Mouse (Mus musculus): Measurements from ENCODE around the gene Stk24. TPM values are rescaled to one million over a fixed set of nuclear protein-coding genes. Genes with fewer than 3 reads are reported as not detected.

Stk24 gene
- polyA plus RNA-seq, 1 experiment from 2014 or later = 38.6 TPM

DNA sequence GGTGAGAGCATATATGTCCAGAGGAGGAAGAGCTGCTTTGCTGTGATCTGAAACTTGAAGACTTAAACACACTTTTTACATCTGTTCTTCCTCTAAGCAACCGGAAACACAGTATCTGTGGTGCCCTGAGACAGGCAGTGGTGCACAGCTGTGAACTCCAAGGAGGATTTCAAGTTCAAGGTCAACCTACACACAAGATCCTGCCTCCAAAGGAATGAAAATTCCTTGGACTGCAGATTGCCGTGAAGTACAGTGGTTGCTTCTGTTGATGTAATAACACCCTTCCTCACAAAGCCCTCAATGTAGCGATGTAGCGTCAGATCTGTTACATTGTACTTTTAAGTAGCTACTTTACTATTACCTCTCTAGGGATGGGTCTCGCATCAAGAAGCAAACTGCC is 30.5 kb downstream of the Stk24 start:
- Histone ChIP-seq H3K27me3 (ENCODE audit: control insufficient read depth, insufficient read depth, low read length) (no peaks in the 10 kb centered on the region), H3K9ac (ENCODE audit: low read length) (no peak overlapping the region), H3K9me3 (replicated peaks; ENCODE audit: control insufficient read depth, low read length) (no peaks in the 10 kb centered on the region), H3K4me2 (ENCODE audit: low read depth, low read length) (no peak overlapping the region), H3K4me1 (ENCODE audit: control insufficient read depth, insufficient read depth, low read length) (peaks cover 87% of the 10 kb centered on the region), H3K27ac (ENCODE audit: low read length) (peak overlapping the region; percentile 72), H3K4me3 (ENCODE audit: low read length) (no peak overlapping the region), H3K36me3 (ENCODE audit: control insufficient read depth, insufficient read depth) (no peaks in the 10 kb centered on the region)
- WGBS = 70% methylated on average over 5 of the region's 5 CpGs
- no peak for ATAC-seq (replicated peaks; ENCODE audit: extremely low read depth, insufficient read depth, low FRiP score)

DNA sequence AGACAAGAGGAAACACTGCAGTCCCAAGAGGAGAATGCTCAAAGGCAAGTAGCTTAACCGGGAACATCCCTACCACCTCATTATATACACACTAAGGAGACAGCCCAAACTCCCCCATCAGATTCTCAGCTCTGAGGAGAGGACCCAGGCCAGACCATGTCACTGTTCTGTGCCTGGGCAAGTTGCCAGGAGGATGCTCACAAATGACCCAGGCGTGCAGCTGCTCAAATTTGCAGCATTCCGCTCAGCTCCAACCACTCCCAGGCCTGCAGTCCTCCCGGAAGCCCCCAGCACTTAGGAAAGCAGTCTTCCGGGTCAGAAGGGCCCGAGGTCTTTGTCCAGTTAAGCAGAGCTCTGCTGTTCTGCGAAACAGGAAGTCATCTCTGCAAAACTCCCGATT is 31.6 kb downstream of the Stk24 start:
- Histone ChIP-seq H3K27me3 (ENCODE audit: control insufficient read depth, insufficient read depth, low read length) (no peaks in the 10 kb centered on the region), H3K4me3 (ENCODE audit: low read length) (no peak overlapping the region), H3K36me3 (ENCODE audit: control insufficient read depth, insufficient read depth) (no peaks in the 10 kb centered on the region), H3K9ac (ENCODE audit: low read length) (no peak overlapping the region), H3K4me1 (ENCODE audit: control insufficient read depth, insufficient read depth, low read length) (peaks cover 88% of the 10 kb centered on the region), H3K4me2 (ENCODE audit: low read depth, low read length) (no peak overlapping the region), H3K27ac (ENCODE audit: low read length) (peak overlapping the region; percentile 38; the same call in 1 of the 2 replicates), H3K9me3 (replicated peaks; ENCODE audit: control insufficient read depth, low read length) (no peaks in the 10 kb centered on the region)
- WGBS = 27% methylated on average over 8 of the region's 8 CpGs
- no peak for ATAC-seq (replicated peaks; ENCODE audit: extremely low read depth, insufficient read depth, low FRiP score)

DNA sequence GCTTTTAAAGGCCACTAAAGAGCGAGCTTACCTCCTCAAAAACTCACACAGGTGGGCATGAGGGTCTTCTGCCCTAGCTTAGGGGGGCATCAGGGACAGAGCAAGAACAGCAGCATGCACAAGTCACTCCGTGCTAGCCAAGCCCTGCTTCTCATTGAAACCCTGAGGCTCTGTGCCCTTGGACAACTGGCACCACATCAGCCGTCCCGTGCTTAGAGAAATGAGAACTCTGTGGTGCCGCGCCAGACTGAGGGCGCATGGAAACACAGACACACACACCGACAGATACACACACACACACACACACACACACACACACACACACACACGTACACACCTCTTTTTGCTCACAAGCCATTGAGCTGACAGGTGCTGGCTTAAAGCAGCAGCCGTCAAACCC is 32.7 kb downstream of the Stk24 start:
- Histone ChIP-seq H3K9me3 (replicated peaks; ENCODE audit: control insufficient read depth, low read length) (no peaks in the 10 kb centered on the region), H3K4me2 (ENCODE audit: low read depth, low read length) (no peak overlapping the region), H3K36me3 (ENCODE audit: control insufficient read depth, insufficient read depth) (no peaks in the 10 kb centered on the region), H3K4me1 (ENCODE audit: control insufficient read depth, insufficient read depth, low read length) (peaks cover 87% of the 10 kb centered on the region), H3K9ac (ENCODE audit: low read length) (no peak overlapping the region), H3K27ac (ENCODE audit: low read length) (no peak overlapping the region), H3K27me3 (ENCODE audit: control insufficient read depth, insufficient read depth, low read length) (no peaks in the 10 kb centered on the region), H3K4me3 (ENCODE audit: low read length) (no peak overlapping the region)
- ATAC-seq (replicated peaks; ENCODE audit: extremely low read depth, insufficient read depth, low FRiP score) = no peak
- 78% methylated on average over 10 of the region's 10 CpGs for WGBS

DNA sequence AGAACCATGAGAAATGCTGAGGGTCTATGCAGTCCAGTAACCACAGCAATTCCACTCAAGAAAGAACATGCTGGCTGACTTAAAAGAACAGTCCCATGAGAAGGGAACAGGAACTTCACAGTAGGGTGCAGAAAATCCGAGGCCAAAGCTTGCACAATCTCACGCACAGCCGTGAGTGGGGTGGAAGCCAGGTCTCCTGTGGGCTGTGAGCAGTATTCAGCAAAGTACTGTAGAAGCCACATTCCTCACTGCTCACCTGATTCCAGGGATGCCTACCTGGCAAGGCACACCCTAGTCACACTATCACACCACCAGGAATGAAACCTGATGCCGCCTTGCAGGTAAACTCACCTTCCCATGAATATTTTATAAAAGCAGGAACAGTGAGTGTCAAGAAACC is 33.2 kb downstream of the Stk24 start:
- Histone ChIP-seq H3K4me2 (ENCODE audit: low read depth, low read length) (no peak overlapping the region), H3K4me1 (ENCODE audit: control insufficient read depth, insufficient read depth, low read length) (peaks cover 86% of the 10 kb centered on the region)

DNA sequence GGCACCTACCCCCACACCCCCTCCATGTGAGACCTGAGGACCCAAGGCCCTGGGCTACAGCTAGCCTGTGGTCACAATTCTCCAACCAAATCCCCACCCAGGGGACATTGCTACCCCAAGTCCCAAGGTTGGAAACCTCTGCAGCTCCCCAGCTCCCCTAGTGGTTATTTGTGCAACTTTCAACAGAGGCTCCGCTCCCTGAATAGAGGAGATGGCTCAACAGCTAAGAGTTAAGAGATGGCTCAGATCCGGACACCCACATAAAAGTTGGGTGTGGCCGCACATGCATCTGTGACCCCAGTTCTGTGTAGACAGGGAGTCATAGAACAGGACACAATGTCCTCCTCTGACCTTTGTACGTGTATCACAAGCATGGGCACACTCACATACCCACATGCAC is 33.8 kb downstream of the Stk24 start:
- Histone ChIP-seq H3K4me1 (ENCODE audit: control insufficient read depth, insufficient read depth, low read length) (peaks cover 85% of the 10 kb centered on the region), H3K4me2 (ENCODE audit: low read depth, low read length) (no peak overlapping the region), H3K9me3 (replicated peaks; ENCODE audit: control insufficient read depth, low read length) (no peaks in the 10 kb centered on the region), H3K36me3 (ENCODE audit: control insufficient read depth, insufficient read depth) (no peaks in the 10 kb centered on the region), H3K9ac (ENCODE audit: low read length) (no peak overlapping the region), H3K4me3 (ENCODE audit: low read length) (no peak overlapping the region), H3K27me3 (ENCODE audit: control insufficient read depth, insufficient read depth, low read length) (no peaks in the 10 kb centered on the region), H3K27ac (ENCODE audit: low read length) (no peak overlapping the region)
- 0 out of 2 replicates have a peak, but pooled peaks have one; percentile 4 for ATAC-seq (replicated peaks; ENCODE audit: extremely low read depth, insufficient read depth, low FRiP score)
- 83% methylated on average over 4 of the region's 4 CpGs for WGBS

More for the DNA sequence above, 33.2 kb downstream of the Stk24 start:
- Histone ChIP-seq H3K9ac (ENCODE audit: low read length) (no peak overlapping the region), H3K36me3 (ENCODE audit: control insufficient read depth, insufficient read depth) (no peaks in the 10 kb centered on the region), H3K9me3 (replicated peaks; ENCODE audit: control insufficient read depth, low read length) (no peaks in the 10 kb centered on the region), H3K4me3 (ENCODE audit: low read length) (no peak overlapping the region), H3K27ac (ENCODE audit: low read length) (no peak overlapping the region), H3K27me3 (ENCODE audit: control insufficient read depth, insufficient read depth, low read length) (no peaks in the 10 kb centered on the region)
- 70% methylated on average over 4 of the region's 4 CpGs for WGBS
- no peak for ATAC-seq (replicated peaks; ENCODE audit: extremely low read depth, insufficient read depth, low FRiP score)

DNA sequence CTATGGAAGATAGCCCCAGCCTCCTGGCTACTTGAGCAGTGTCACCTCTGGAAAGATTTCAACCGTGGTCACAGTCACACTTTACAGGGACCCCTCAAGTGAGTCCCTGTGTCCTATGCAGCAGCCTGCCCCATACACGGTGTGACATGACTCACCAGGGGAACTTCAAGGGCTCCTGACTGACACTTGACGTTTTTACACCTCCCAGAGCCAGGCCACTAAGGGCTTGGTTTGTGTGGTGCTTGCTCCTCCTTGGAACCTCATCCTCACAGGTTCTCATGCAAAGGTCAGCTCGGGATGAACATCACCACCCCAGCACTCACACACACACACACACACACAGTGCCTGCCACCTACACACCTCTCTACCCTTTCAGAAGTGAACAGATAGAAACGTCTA is 34.9 kb downstream of the Stk24 start:
- Histone ChIP-seq H3K27me3 (ENCODE audit: control insufficient read depth, insufficient read depth, low read length) (no peaks in the 10 kb centered on the region), H3K4me2 (ENCODE audit: low read depth, low read length) (no peak overlapping the region), H3K9me3 (replicated peaks; ENCODE audit: control insufficient read depth, low read length) (no peaks in the 10 kb centered on the region), H3K4me3 (ENCODE audit: low read length) (no peak overlapping the region), H3K27ac (ENCODE audit: low read length) (no peak overlapping the region), H3K9ac (ENCODE audit: low read length) (0 out of 2 replicates have a peak overlapping the region, but pooled peaks have one; percentile 11), H3K36me3 (ENCODE audit: control insufficient read depth, insufficient read depth) (no peaks in the 10 kb centered on the region), H3K4me1 (ENCODE audit: control insufficient read depth, insufficient read depth, low read length) (peaks cover 88% of the 10 kb centered on the region)
- no peak for ATAC-seq (replicated peaks; ENCODE audit: extremely low read depth, insufficient read depth, low FRiP score)
- 35% methylated on average over 5 of the region's 5 CpGs for WGBS

DNA sequence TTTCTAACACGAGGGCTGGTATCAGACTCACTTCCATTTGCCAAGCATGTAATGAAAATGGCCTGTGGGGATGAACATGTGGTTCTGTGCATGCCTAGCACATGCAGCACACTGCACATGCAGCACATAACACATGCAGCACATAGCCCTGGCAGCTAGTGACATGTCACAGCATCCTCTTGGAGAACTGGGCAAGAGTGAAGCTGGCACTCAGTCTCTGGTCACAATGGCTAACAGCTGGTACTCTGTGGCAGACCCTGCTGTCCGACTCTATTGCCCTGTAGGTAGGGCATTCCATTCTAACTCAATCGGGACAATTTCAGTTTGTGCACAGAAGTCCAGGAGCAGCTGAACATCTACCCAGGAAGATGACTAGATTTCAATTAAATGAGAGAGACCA is 36.9 kb downstream of the Stk24 start:
- no peak overlapping the region for H3K27ac ChIP-seq (ENCODE audit: low read length)
- no peaks in the 10 kb centered on the region for H3K9me3 ChIP-seq (replicated peaks; ENCODE audit: control insufficient read depth, low read length)
- no peaks in the 10 kb centered on the region for H3K36me3 ChIP-seq (ENCODE audit: control insufficient read depth, insufficient read depth)
- no peak overlapping the region for H3K9ac ChIP-seq (ENCODE audit: low read length)
- no peak overlapping the region for H3K4me2 ChIP-seq (ENCODE audit: low read depth, low read length)
- H3K27me3 ChIP-seq (ENCODE audit: control insufficient read depth, insufficient read depth, low read length) = no peaks in the 10 kb centered on the region
- WGBS = 83% methylated on average over 3 of the region's 3 CpGs
- ATAC-seq (replicated peaks; ENCODE audit: extremely low read depth, insufficient read depth, low FRiP score) = no peak
- no peak overlapping the region for H3K4me3 ChIP-seq (ENCODE audit: low read length)
- peaks cover 86% of the 10 kb centered on the region for H3K4me1 ChIP-seq (ENCODE audit: control insufficient read depth, insufficient read depth, low read length)

DNA sequence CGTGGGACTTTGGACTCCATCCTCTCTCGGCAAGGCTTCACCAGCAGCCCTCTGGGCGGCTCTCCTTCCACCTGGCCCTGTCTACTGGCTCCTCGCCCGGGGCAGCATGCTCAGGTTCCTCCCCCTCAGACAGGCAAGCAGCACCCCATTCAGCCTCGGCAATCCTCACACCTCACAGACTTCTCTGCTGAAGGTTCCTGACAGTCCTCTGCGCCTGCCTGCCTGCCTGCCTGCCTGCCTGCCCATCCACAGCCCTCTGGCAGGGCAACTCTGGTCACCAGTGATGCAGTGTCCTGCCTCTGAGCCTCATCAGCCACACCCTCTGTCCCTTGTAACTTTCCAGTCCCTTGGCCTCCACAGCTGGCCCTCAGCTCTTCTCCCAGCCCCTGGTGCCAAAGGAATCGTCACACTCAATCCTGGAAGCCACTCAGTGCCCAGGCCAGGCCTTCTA is 39.8 kb downstream of the Stk24 start:
- Histone ChIP-seq H3K9ac (ENCODE audit: low read length) (0 out of 2 replicates have a peak overlapping the region, but pooled peaks have one; percentile 30), H3K36me3 (ENCODE audit: control insufficient read depth, insufficient read depth) (peaks cover 15% of the 10 kb centered on the region), H3K4me3 (ENCODE audit: low read length) (no peak overlapping the region), H3K9me3 (replicated peaks; ENCODE audit: control insufficient read depth, low read length) (no peaks in the 10 kb centered on the region), H3K27ac (ENCODE audit: low read length) (no peak overlapping the region; the same call in 1 of the 2 replicates), H3K4me2 (ENCODE audit: low read depth, low read length) (no peak overlapping the region), H3K4me1 (ENCODE audit: control insufficient read depth, insufficient read depth, low read length) (peaks cover 68% of the 10 kb centered on the region), H3K27me3 (ENCODE audit: control insufficient read depth, insufficient read depth, low read length) (no peaks in the 10 kb centered on the region)
- 45% methylated on average over 8 of the region's 8 CpGs for WGBS
- no peak; the same call in 1 of the 2 replicates for ATAC-seq (replicated peaks; ENCODE audit: extremely low read depth, insufficient read depth, low FRiP score)

DNA sequence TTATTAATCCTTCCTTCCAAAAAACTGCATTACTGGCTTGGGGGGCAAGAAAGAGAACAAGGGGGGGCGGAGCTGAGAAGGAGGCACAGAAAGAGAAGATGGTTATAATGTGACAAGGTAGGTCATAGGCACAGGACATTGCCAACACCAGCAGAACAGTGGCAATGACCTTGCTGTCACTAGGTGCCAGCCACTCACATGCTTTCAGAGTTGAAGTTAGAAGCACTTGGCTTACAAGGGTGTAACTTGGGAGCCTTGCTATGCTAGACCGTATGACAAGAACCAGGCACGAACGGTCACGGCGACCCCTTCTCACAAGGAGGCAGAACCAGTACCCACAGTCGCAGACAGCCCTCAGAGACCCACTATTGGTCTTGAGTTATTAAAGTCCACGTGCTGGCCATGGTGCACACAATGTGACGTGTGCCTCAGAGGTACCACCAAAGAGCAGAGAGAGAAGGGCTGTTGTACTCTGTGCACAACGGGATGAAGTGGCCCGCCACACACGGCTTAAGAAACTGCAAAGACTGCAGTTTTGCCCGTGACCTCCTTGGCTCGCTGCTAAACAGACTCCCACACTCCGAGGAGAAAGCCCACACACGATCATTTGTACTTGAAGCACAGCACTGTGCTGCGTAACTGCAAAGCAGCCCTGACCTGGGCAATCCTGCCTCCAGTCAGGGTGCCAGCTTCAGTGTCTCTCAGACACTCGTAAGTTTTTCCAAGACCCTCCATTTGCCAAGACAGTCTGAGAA is 40.8 kb downstream of the Stk24 start:
- ATAC-seq (replicated peaks; ENCODE audit: extremely low read depth, insufficient read depth, low FRiP score) = no peak
- Histone ChIP-seq H3K9me3 (replicated peaks; ENCODE audit: control insufficient read depth, low read length) (no peaks in the 10 kb centered on the region), H3K36me3 (ENCODE audit: control insufficient read depth, insufficient read depth) (peaks cover 20% of the 10 kb centered on the region), H3K9ac (ENCODE audit: low read length) (no peak overlapping the region), H3K4me2 (ENCODE audit: low read depth, low read length) (no peak overlapping the region), H3K4me3 (ENCODE audit: low read length) (no peak overlapping the region), H3K27me3 (ENCODE audit: control insufficient read depth, insufficient read depth, low read length) (no peaks in the 10 kb centered on the region), H3K27ac (ENCODE audit: low read length) (no peak overlapping the region), H3K4me1 (ENCODE audit: control insufficient read depth, insufficient read depth, low read length) (peaks cover 60% of the 10 kb centered on the region)
- WGBS = 61% methylated on average over 18 of the region's 18 CpGs

Data from heart, embryonic 16.5 days (tissue).